Mouse (Mus musculus) ovary, postnatal 36 days (tissue): ENCODE measurements at regions not wholly inside any gene's neighbourhood (a gene's known extent, or its start where the extent isn't known, plus 50 kb on each side); places are given as distances from the start of the nearest gene placed in this dataset.

ENCODE experiments used
- DNase-seq: peaks from one replicate; pipeline ENCODE4 v3.0.0; 2022; ENCODE audit warnings: low spot score, mixed read lengths

- DNase-seq, result no peak
Measured at GRCm38 (mm10) chr5:50570701-50571100, 511.9 kb upstream of the Adgra3 start.

GRCm38 (mm10) chr5:50551125-50551524 lies 492.3 kb upstream of the Adgra3 start:
- no peak for DNase-seq

GRCm38 (mm10) chr5:50512539-50512938 lies 453.7 kb upstream of the Adgra3 start:
- DNase-seq, result no peak

- no peak for DNase-seq
Measured at GRCm38 (mm10) chr5:50509696-50510421, 451.1 kb upstream of the Adgra3 start.

- DNase-seq, result no peak
Measured at GRCm38 (mm10) chr5:50490223-50490622, 431.4 kb upstream of the Adgra3 start.

- peak; percentile 4 for DNase-seq
Measured at GRCm38 (mm10) chr5:50476985-50477384, 418.2 kb upstream of the Adgra3 start.

GRCm38 (mm10) chr5:50461491-50461890 lies 402.7 kb upstream of the Adgra3 start:
- DNase-seq, result no peak

GRCm38 (mm10) chr5:50457621-50458020 lies 398.8 kb upstream of the Adgra3 start:
- DNase-seq, result peak; percentile 7

- DNase-seq, result no peak
Measured at GRCm38 (mm10) chr5:50454387-50454786, 395.6 kb upstream of the Adgra3 start.

- DNase-seq, result no peak
Measured at GRCm38 (mm10) chr5:50406923-50407322, 348.1 kb upstream of the Adgra3 start.

- DNase-seq, result no peak
Measured at GRCm38 (mm10) chr5:50406520-50406919, 347.7 kb upstream of the Adgra3 start.
